Mouse (Mus musculus) heart, adult 2 months (tissue): Measurements from ENCODE around the gene Ttc28.

Source experiments
- CTCF ChIP-seq: fragments of 200-600 bp; IDR thresholded peaks from 2 replicates; pipeline ENCODE4 v1.8.1; 2022; ENCODE audit warnings: antibody characterized with exemption, mild to moderate bottlenecking, moderate library complexity
- POLR2A ChIP-seq: fragments of 200-500 bp; IDR thresholded peaks from 2 replicates; pipeline ENCODE4 v1.6.1; 2011; ENCODE audit warnings: mild to moderate bottlenecking, low read depth, low read length, control low read depth; ENCODE audit not compliant: insufficient read depth

DNA sequence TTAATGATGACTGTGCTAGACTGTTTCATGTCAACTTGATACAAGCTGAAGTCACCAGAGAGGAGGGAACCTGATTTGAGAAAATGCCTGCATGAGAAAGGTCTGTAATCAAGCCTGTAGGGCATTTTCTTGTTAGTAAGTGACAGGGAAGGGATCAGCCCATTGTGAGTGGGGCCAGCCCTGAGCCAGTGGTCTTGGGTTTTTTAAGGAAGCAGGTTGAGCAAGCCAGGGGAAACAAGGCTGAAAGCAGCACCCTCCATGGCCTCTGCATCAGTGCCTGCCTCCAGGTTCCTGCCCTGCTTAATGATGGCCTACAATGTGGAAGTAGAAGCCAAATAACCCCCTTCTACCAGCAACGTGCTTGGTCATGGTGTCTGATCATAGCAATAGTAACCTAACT lies 89.0 kb downstream of the Ttc28 start:
- TF ChIP-seq POLR2A, result no peak
- TF ChIP-seq CTCF, result no peak
